ENCODE assay signal across 8 mouse cellular contexts in genomic region chr8:70863956-70864711, GRCm38 (mm10). TPM values are rescaled to one million over a fixed set of nuclear protein-coding genes. Genes with fewer than 3 reads are reported as not detected.
DNase-seq lines count a peak whose midpoint lies in the region; ATAC-seq and TF ChIP-seq lines count a peak whose summit lies in the region.

No protein-coding gene starts in this region.

- TF ChIP-seq CTCF in layer of hippocampus, adult 2 months (conservative IDR thresholded peaks at IDR 0.05), result no peak
- no peak for TF ChIP-seq CTCF in thymus, adult 2 months (IDR thresholded peaks at IDR 0.05; ENCODE audit: borderline replicate concordance, control insufficient read depth, extremely low read depth, insufficient read depth, low read length, poor library complexity)

- no peak for TF ChIP-seq POLR2A in limb, embryonic 14.5 days (IDR thresholded peaks at IDR 0.05; ENCODE audit: borderline replicate concordance, extremely low read depth, insufficient read depth, insufficient read length)
- TF ChIP-seq POLR2A in thymus, adult 2 months (IDR thresholded peaks at IDR 0.05; ENCODE audit: control insufficient read depth, extremely low read depth, insufficient read depth, low read length, poor library complexity), result no peak

- ATAC-seq in heart, embryonic 12.5 days (ENCODE audit: insufficient number of reproducible peaks, low FRiP score), result no peak
- ATAC-seq in limb, embryonic 14.5 days (ENCODE audit: low FRiP score, low read depth), result no peak

- peaks cover 35% of the 10 kb centered on the region for H3K27me3 ChIP-seq in heart, embryonic 12.5 days (replicated peaks)
- H3K27me3 ChIP-seq in limb, embryonic 14.5 days (ENCODE audit: control insufficient read depth, insufficient read depth, low read length), result peaks cover 18% of the 10 kb centered on the region
- H3K27me3 ChIP-seq in thymus, adult 2 months (ENCODE audit: control insufficient read depth, insufficient read depth, low read length), result peaks cover 26% of the 10 kb centered on the region

- peak overlapping the region; percentile 90 for H3K4me2 ChIP-seq in heart, embryonic 12.5 days
- peak overlapping the region; percentile 86 for H3K4me2 ChIP-seq in limb, embryonic 14.5 days (replicated peaks; ENCODE audit: low read depth, low read length, severe bottlenecking)

- no peaks in the 10 kb centered on the region for H3K9me3 ChIP-seq in heart, embryonic 12.5 days (replicated peaks)
- H3K9me3 ChIP-seq in limb, embryonic 14.5 days (ENCODE audit: control insufficient read depth, low read length), result no peaks in the 10 kb centered on the region

- H3K36me3 ChIP-seq in heart, embryonic 12.5 days, result peaks cover 8% of the 10 kb centered on the region
- no peaks in the 10 kb centered on the region; the same call in 1 of the 2 replicates for H3K36me3 ChIP-seq in limb, embryonic 14.5 days (ENCODE audit: control insufficient read depth, insufficient read depth, low read length)
- no peaks in the 10 kb centered on the region for H3K36me3 ChIP-seq in thymus, adult 2 months (ENCODE audit: control insufficient read depth, insufficient read depth, low read length)

- peaks cover 49% of the 10 kb centered on the region for H3K4me1 ChIP-seq in heart, embryonic 12.5 days (replicated peaks)
- peaks cover 26% of the 10 kb centered on the region for H3K4me1 ChIP-seq in limb, embryonic 14.5 days (ENCODE audit: control insufficient read depth, insufficient read depth, low read length)
- H3K4me1 ChIP-seq in thymus, adult 2 months (replicated peaks; ENCODE audit: control insufficient read depth, insufficient read depth, low read length), result peaks cover 40% of the 10 kb centered on the region

- no peak overlapping the region for H3K27ac ChIP-seq in layer of hippocampus, adult 2 months
- H3K27ac ChIP-seq in heart, embryonic 12.5 days (ENCODE audit: poor library complexity, severe bottlenecking), result no peak overlapping the region
- H3K27ac ChIP-seq in limb, embryonic 14.5 days (replicated peaks; ENCODE audit: low read depth, low read length), result no peak overlapping the region
- H3K27ac ChIP-seq in thymus, adult 2 months (ENCODE audit: control insufficient read depth, insufficient read depth, low read length), result no peak overlapping the region

- no peak for DNase-seq in layer of hippocampus, adult 2 months (ENCODE audit: low spot score in 2 of 2)
- DNase-seq in layer of hippocampus, postnatal 25 days (ENCODE audit: extremely low spot score in 1 of 2, low spot score in 1 of 2), result no peak
- DNase-seq in ZHBTc4 (ENCODE audit: low read depth, low spot score), result peak; percentile 55
- DNase-seq in limb, embryonic 14.5 days (ENCODE audit: low spot score), result no peak
- DNase-seq in retina, embryonic 14.5 days (ENCODE audit: low spot score), result peak; percentile 55
- no peak for DNase-seq in thymus, adult 2 months
- no peak for DNase-seq in urinary bladder, adult 2 months (ENCODE audit: low spot score)

- WGBS in heart, embryonic 12.5 days, result 1% methylated on average over 45 of the region's 46 CpGs
- 1% methylated on average over 43 of the region's 46 CpGs for WGBS in limb, embryonic 14.5 days
- WGBS in thymus, adult 2 months, result 2% methylated on average over 46 of the region's 46 CpGs

- peak overlapping the region; percentile 34 for H3K4me3 ChIP-seq in layer of hippocampus, adult 2 months
- peak overlapping the region; percentile 59 for H3K4me3 ChIP-seq in heart, embryonic 12.5 days
- H3K4me3 ChIP-seq in limb, embryonic 14.5 days (replicated peaks; ENCODE audit: low read length), result peak overlapping the region; percentile 49
- H3K4me3 ChIP-seq in thymus, adult 2 months (ENCODE audit: control insufficient read depth, insufficient read depth, low read length), result no peak overlapping the region

- peak overlapping the region; percentile 69 for H3K9ac ChIP-seq in heart, embryonic 12.5 days
- H3K9ac ChIP-seq in limb, embryonic 14.5 days (ENCODE audit: low read depth, low read length, severe bottlenecking), result peak overlapping the region; percentile 53

RNA-seq across cellular contexts. Expression of gene Kcnn1, which starts 1.1 kb away (rescaled TPM):
- total RNA-seq in layer of hippocampus, adult 2 months (2021), result 10 to 100 TPM; 17.4 to 18.3 TPM
- total RNA-seq in layer of hippocampus, postnatal 25 days (2021), result 10 to 100 TPM; 19.4 to 22.4 TPM
- polyA plus RNA-seq in heart, embryonic 12.5 days (2016; fragmentation: Nextera tagmentation; extraction: Ambion mirVana), result 1.7 and 1.8 TPM in 2 replicates
- polyA plus RNA-seq in limb, embryonic 14.5 days (2012; rRNA removed), result 9.1 and 11.2 TPM in 2 replicates
- 2.5 and 3.0 TPM in 2 replicates for polyA plus RNA-seq in limb, embryonic 14.5 days (2014; fragmentation: Nextera tagmentation; extraction: Ambion mirVana)
- 4.2 and 6.4 TPM in 2 replicates for polyA plus RNA-seq in thymus, adult 2 months (2012; rRNA removed)
- 5.5 and 5.6 TPM in 2 replicates for polyA plus RNA-seq in urinary bladder, adult 2 months (2012; rRNA removed)

RNA-seq across cellular contexts. Expression of gene Ccdc124, which starts 9.6 kb away (rescaled TPM):
- total RNA-seq in layer of hippocampus, adult 2 months (2021), result 10 to 100 TPM; 82.2 to 88.9 TPM
- total RNA-seq in layer of hippocampus, postnatal 25 days (2021), result 10 to 100 TPM; 92.7 to 95.6 TPM
- 81.8 and 87.0 TPM in 2 replicates for polyA plus RNA-seq in heart, embryonic 12.5 days (2016; fragmentation: Nextera tagmentation; extraction: Ambion mirVana)
- 49.2 and 58.9 TPM in 2 replicates for polyA plus RNA-seq in limb, embryonic 14.5 days (2012; rRNA removed)
- polyA plus RNA-seq in limb, embryonic 14.5 days (2014; fragmentation: Nextera tagmentation; extraction: Ambion mirVana), result 96.2 and 97.2 TPM in 2 replicates
- polyA plus RNA-seq in thymus, adult 2 months (2012; rRNA removed), result 51.8 and 53.4 TPM in 2 replicates
- polyA plus RNA-seq in urinary bladder, adult 2 months (2012; rRNA removed), result 70.9 and 74.6 TPM in 2 replicates

RNA-seq across cellular contexts. Expression of gene Arrdc2, which starts 24.6 kb away (rescaled TPM):
- total RNA-seq in layer of hippocampus, adult 2 months (2021), result 10 to 100 TPM; 13.8 to 20.9 TPM
- total RNA-seq in layer of hippocampus, postnatal 25 days (2021), result 10 to 100 TPM; 15.0 to 18.7 TPM
- polyA plus RNA-seq in heart, embryonic 12.5 days (2016; fragmentation: Nextera tagmentation; extraction: Ambion mirVana), result 2.5 and 2.7 TPM in 2 replicates
- polyA plus RNA-seq in limb, embryonic 14.5 days (2012; rRNA removed), result 21.5 and 36.9 TPM in 2 replicates
- polyA plus RNA-seq in limb, embryonic 14.5 days (2014; fragmentation: Nextera tagmentation; extraction: Ambion mirVana), result 6.1 and 8.6 TPM in 2 replicates
- polyA plus RNA-seq in thymus, adult 2 months (2012; rRNA removed), result 75.4 and 77.4 TPM in 2 replicates
- 20.4 and 27.4 TPM in 2 replicates for polyA plus RNA-seq in urinary bladder, adult 2 months (2012; rRNA removed)

RNA-seq across cellular contexts. Expression of gene Slc5a5, which starts 28.4 kb away (rescaled TPM):
- 1 to 10 TPM; 5.9 to 8.0 TPM for total RNA-seq in layer of hippocampus, adult 2 months (2021)
- 10 to 100 TPM in 1 of 2 experiments, 1 to 10 TPM in 1; 6.9 to 10.5 TPM for total RNA-seq in layer of hippocampus, postnatal 25 days (2021)
- polyA plus RNA-seq in heart, embryonic 12.5 days (2016; fragmentation: Nextera tagmentation; extraction: Ambion mirVana), result 0.11 TPM in 1 of 2 replicates, not detected in the other
- 1.4 and 1.9 TPM in 2 replicates for polyA plus RNA-seq in limb, embryonic 14.5 days (2012; rRNA removed)
- 0.19 and 0.83 TPM in 2 replicates for polyA plus RNA-seq in limb, embryonic 14.5 days (2014; fragmentation: Nextera tagmentation; extraction: Ambion mirVana)
- polyA plus RNA-seq in thymus, adult 2 months (2012; rRNA removed), result 0.80 and 1.4 TPM in 2 replicates
- polyA plus RNA-seq in urinary bladder, adult 2 months (2012; rRNA removed), result 1.7 and 2.3 TPM in 2 replicates

RNA-seq across cellular contexts. Expression of gene Rpl18a, which starts 33.1 kb away (rescaled TPM):
- 100 to 1,000 TPM; 698 to 704 TPM for total RNA-seq in layer of hippocampus, adult 2 months (2021)
- total RNA-seq in layer of hippocampus, postnatal 25 days (2021), result 100 to 1,000 TPM; 634 to 770 TPM
- polyA plus RNA-seq in heart, embryonic 12.5 days (2016; fragmentation: Nextera tagmentation; extraction: Ambion mirVana), result 2,379 and 2,528 TPM in 2 replicates
- 5,343 and 6,042 TPM in 2 replicates for polyA plus RNA-seq in limb, embryonic 14.5 days (2012; rRNA removed)
- 5,732 and 5,809 TPM in 2 replicates for polyA plus RNA-seq in limb, embryonic 14.5 days (2014; fragmentation: Nextera tagmentation; extraction: Ambion mirVana)
- 7,420 and 8,337 TPM in 2 replicates for polyA plus RNA-seq in thymus, adult 2 months (2012; rRNA removed)
- 3,950 and 3,976 TPM in 2 replicates for polyA plus RNA-seq in urinary bladder, adult 2 months (2012; rRNA removed)

Comparison
In these comparisons a context has a peak if more than half of its experiments do, and no peak if none do; other contexts are left out.
1. DNase-seq: peak in ZHBTc4 (single experiment) and retina, embryonic 14.5 days (single experiment); none in layer of hippocampus, adult 2 months (0 of 2), layer of hippocampus, postnatal 25 days (0 of 2), limb, embryonic 14.5 days (single experiment), thymus, adult 2 months (single experiment) and urinary bladder, adult 2 months (single experiment).